Comparison of ENCODE assay signal across 9 mouse cellular contexts in the genomic region with DNA sequence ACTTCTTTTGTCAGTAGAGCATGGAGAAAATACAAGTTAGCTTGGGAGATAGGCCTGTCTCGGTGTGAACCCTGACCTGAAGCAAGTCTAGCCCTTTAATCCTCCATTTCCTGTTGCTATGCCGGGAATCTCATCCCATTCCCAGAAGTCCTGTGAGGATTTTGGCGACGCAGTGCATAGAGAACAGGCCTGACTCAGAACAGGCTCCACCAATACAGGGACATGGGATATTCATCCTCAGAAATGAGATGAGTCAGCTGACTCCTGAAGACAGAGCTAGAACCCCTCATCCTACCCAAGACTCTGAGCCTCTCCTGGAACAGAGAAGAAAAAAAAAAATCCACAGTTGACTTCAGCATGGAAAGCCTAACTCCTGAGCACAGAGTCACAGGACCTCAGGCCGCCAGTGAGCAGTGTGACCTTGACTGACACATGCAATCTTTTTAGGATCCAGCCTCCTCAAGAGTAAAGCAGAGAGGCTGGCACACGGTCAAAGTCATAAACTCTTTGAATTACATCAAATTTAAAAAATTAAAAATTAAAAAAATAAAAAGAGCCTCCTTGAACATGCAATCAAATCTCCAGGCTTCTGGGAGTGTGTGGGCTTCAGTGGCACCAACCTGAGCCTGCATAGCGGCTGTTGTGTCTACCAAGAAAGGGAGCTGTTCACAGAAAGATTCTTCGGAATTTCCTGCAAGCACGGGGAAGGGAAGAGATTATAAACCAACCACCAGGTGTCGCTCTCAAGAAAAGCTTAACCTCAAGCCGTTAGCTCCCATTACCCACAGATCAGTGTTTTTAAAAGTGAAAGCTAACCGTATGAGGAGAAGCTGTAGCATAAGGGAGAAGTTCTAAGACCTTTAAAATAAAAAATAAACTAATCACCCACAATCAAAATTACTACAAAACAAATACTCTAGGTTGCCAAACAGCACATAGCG. TPM values are rescaled to one million over a fixed set of nuclear protein-coding genes. Genes with fewer than 3 reads are reported as not detected.
DNase-seq lines count a peak whose midpoint lies in the region; ATAC-seq lines count a peak whose summit lies in the region.
"Had no signal": no experiment of that assay in that cellular context is flagged by ENCODE, and none has a peak within 500 bp of the region (broad histone marks: within the 10 kb centered on the region; RNA-seq: fewer than 3 reads in every experiment).

No protein-coding gene starts in this region.

- no peaks in the 10 kb centered on the region for H3K36me3 ChIP-seq in forebrain, embryonic 13.5 days (ENCODE audit: poor library complexity, severe bottlenecking)
- no peaks in the 10 kb centered on the region for H3K36me3 ChIP-seq in neural tube, embryonic 15.5 days

- H3K27me3 ChIP-seq in forebrain, embryonic 13.5 days: no peaks in the 10 kb centered on the region
- H3K27me3 ChIP-seq in neural tube, embryonic 15.5 days (replicated peaks): no peaks in the 10 kb centered on the region

- peak; percentile 91 for ATAC-seq in cerebellum, adult (ENCODE audit: insufficient number of reproducible peaks, low FRiP score, low TSS enrichment)
- peak; percentile 70; the same call in 1 of the 2 replicates for ATAC-seq in forebrain, embryonic 13.5 days
- ATAC-seq in neural tube, embryonic 15.5 days (ENCODE audit: low FRiP score): peak; percentile 67; the same call in 1 of the 2 replicates

- no peak overlapping the region; the same call in 1 of the 2 replicates for H3K4me2 ChIP-seq in forebrain, embryonic 13.5 days
- no peak overlapping the region; the same call in 1 of the 2 replicates for H3K4me2 ChIP-seq in neural tube, embryonic 15.5 days

- 0 out of 2 replicates have a peak, but pooled peaks cover 13% of the 10 kb centered on the region for H3K4me1 ChIP-seq in forebrain, embryonic 13.5 days
- peaks cover 10% of the 10 kb centered on the region for H3K4me1 ChIP-seq in neural tube, embryonic 15.5 days

- no peak overlapping the region for H3K4me3 ChIP-seq in forebrain, embryonic 13.5 days
- no peak overlapping the region for H3K4me3 ChIP-seq in neural tube, embryonic 15.5 days (replicated peaks)

- H3K9ac ChIP-seq in forebrain, embryonic 13.5 days: no peak overlapping the region
- no peak overlapping the region for H3K9ac ChIP-seq in neural tube, embryonic 15.5 days (replicated peaks)

- H3K9me3 ChIP-seq in forebrain, embryonic 13.5 days (replicated peaks): no peaks in the 10 kb centered on the region
- no peaks in the 10 kb centered on the region for H3K9me3 ChIP-seq in neural tube, embryonic 15.5 days (replicated peaks)

- peak; percentile 73 for DNase-seq in Muller cell, postnatal 12 days (ENCODE audit: inconsistent ontology term)
- peak; percentile 81 for DNase-seq in heart, postnatal 4 days
- peak; percentile 89 for DNase-seq in large intestine, adult 2 months (ENCODE audit: low read depth, low spot score)
- peak; percentile 72 to 81 for DNase-seq in lung, adult 18-20 months
- peak; percentile 52 to 83 for DNase-seq in thymus, postnatal 10 days (ENCODE audit: low spot score in 2 of 2)

- no peak overlapping the region for H3K27ac ChIP-seq in forebrain, embryonic 13.5 days
- H3K27ac ChIP-seq in neural tube, embryonic 15.5 days (replicated peaks): no peak overlapping the region
- H3K27ac ChIP-seq: macrophage had no signal

- WGBS in forebrain, embryonic 13.5 days: 44% methylated on average over 13 of the region's 13 CpGs
- WGBS in large intestine, adult 2 months: 21% methylated on average over 13 of the region's 13 CpGs
- WGBS in neural tube, embryonic 15.5 days: 37% methylated on average over 13 of the region's 13 CpGs

RNA-seq across cellular contexts. Expression of gene Ttc39b, which starts 20.9 kb away (rescaled TPM):
- 9.9 and 12.8 TPM in 2 replicates for polyA plus RNA-seq in forebrain, embryonic 13.5 days (2015; fragmentation: Nextera tagmentation; extraction: Ambion mirVana)
- total RNA-seq in heart, postnatal 4 days (2021): 10 to 100 TPM; 12.8 to 14.5 TPM
- polyA plus RNA-seq in large intestine, adult 2 months (2012; rRNA removed): 2.7 and 5.4 TPM in 2 replicates
- polyA plus RNA-seq in neural tube, embryonic 15.5 days (2015; fragmentation: Nextera tagmentation; extraction: Ambion mirVana): 7.4 and 7.7 TPM in 2 replicates
